Mouse (Mus musculus) kidney, embryonic 14.5 days (tissue): ENCODE results near the gene Ssbp2. TPM values are rescaled to one million over a fixed set of nuclear protein-coding genes. Genes with fewer than 3 reads are reported as not detected.

Source experiments
- ATAC-seq: fragments of 200-750 bp; cut with Nextera tagmentation; 2 replicates; pipeline ENCODE4 v1.8.0; 2017; ENCODE audit warnings: moderate number of reproducible peaks, mild to moderate bottlenecking, moderate TSS enrichment, moderate library complexity; ENCODE audit not compliant: low FRiP score, low TSS enrichment
- H3K27ac ChIP-seq: fragments of 300-500 bp; sonication (generic); 2 replicates; pipeline ENCODE4 v1.5.1; 2014; ENCODE audit warnings: low read depth, mild to moderate bottlenecking, low read length, moderate library complexity, mixed read lengths
- H3K27me3 ChIP-seq: fragments of 300-500 bp; sonication (generic); 2 replicates; pipeline ENCODE4 v1.6.1; 2014; ENCODE audit warnings: mild to moderate bottlenecking, low read length; ENCODE audit not compliant: control insufficient read depth, insufficient read depth
- H3K36me3 ChIP-seq: fragments of 300-500 bp; sonication (generic); 2 replicates; pipeline ENCODE4 v1.6.1; 2014; ENCODE audit warnings: low read length, mixed read lengths; ENCODE audit not compliant: control insufficient read depth, insufficient read depth
- H3K4me1 ChIP-seq: fragments of 300-500 bp; sonication (generic); 2 replicates; pipeline ENCODE4 v1.6.1; 2014; ENCODE audit warnings: low read length, mixed read lengths; ENCODE audit not compliant: control insufficient read depth, insufficient read depth
- H3K4me2 ChIP-seq: fragments of 300-500 bp; sonication (generic); replicated peaks from 2 replicates; pipeline ENCODE4 v1.6.1; 2014; ENCODE audit warnings: low read depth, mild to moderate bottlenecking, low read length
- H3K4me3 ChIP-seq: fragments of 300-500 bp; sonication (generic); 2 replicates; pipeline ENCODE4 v1.5.1; 2014; ENCODE audit warnings: mild to moderate bottlenecking, low read length
- H3K9ac ChIP-seq: fragments of 300-500 bp; sonication (generic); 2 replicates; pipeline ENCODE4 v1.6.1; 2014; ENCODE audit warnings: low read depth, mild to moderate bottlenecking, low read length, moderate library complexity
- H3K9me3 ChIP-seq: fragments of 300-500 bp; sonication (generic); 2 replicates; pipeline ENCODE4 v1.6.1; 2016; ENCODE audit warnings: low read length; ENCODE audit not compliant: control insufficient read depth
- WGBS: fragments of 180-500 bp; shearing (Covaris S2); extraction: QIAGEN DNeasy Blood & Tissue Kit; methylation state at CpG from one replicate; pipeline ENCODE4 v1.1.7; 2014; 5-methylcytosine and 5-hydroxymethylcytosine counted together
- polyA plus RNA-seq: library from polyadenylated mRNA; unstranded; fragments of >200 nt; fragmentation: Nextera tagmentation; extraction: Ambion mirVana; gene quantifications from 2 replicates; pipeline ENCODE4 v1.2.1, GENCODE M21; 2014

The Ssbp2 gene
- polyA plus RNA-seq, 1 experiment from 2014 or later, result 140 TPM

GRCm38 (mm10) chr13:91616876-91617275 lies 156.8 kb downstream of the Ssbp2 start:
- Histone ChIP-seq H3K36me3 (no peaks in the 10 kb centered on the region), H3K9me3 (no peaks in the 10 kb centered on the region), H3K4me3 (no peak overlapping the region), H3K9ac (no peak overlapping the region), H3K27ac (no peak overlapping the region), H3K27me3 (no peaks in the 10 kb centered on the region), H3K4me2 (no peak overlapping the region), H3K4me1 (no peaks in the 10 kb centered on the region)
- ATAC-seq, result no peak
- WGBS, result 89% methylated on average over 5 of the region's 5 CpGs

DNA sequence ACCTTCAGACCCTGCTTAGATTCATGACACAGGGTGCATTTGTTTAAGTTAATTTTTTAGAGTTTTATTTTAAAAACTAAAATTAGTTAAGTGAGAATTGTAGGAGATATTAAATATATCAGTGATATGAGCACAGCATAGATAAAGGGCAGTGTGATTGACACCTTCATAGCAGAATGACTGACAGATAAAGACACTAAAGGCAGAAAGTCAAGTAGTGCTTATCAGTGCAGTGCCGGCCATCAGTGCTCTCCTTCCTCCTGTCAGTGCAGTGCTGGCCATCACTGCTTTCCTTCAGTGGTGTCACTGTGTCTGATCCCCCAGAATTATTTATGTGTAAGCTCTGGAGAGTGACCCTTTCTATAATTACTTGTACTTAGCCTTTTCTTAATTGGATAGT lies 159.3 kb downstream of the Ssbp2 start:
- WGBS, result 73% methylated on average over 1 of the region's 1 CpGs

DNA sequence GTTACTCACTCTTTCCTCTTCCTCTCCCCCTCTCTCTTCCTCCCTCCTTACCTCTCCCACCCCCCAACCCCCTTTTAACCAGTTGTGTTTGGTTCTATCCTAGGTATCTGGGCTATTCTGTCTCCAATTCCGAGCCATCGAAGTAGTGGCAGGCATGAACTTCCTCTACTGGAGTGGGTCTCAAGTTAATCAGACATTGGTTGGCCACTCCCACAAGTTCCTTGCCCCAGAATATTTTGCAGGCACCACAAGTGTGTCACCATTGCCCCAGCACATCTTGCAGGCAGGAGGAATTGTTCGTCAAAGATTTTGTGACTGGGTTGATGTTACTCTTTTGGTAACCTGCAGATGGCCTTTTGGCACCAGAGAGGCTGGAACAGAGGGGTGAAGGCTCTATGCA lies 160.5 kb downstream of the Ssbp2 start:
- ATAC-seq, result no peak
- 92% methylated on average over 3 of the region's 3 CpGs for WGBS

More for the DNA sequence above, 159.3 kb downstream of the Ssbp2 start:
- H3K4me3 ChIP-seq, result no peak overlapping the region
- no peak overlapping the region for H3K4me2 ChIP-seq
- H3K36me3 ChIP-seq, result no peaks in the 10 kb centered on the region
- no peaks in the 10 kb centered on the region for H3K4me1 ChIP-seq
- no peaks in the 10 kb centered on the region for H3K27me3 ChIP-seq
- H3K9ac ChIP-seq, result no peak overlapping the region
- ATAC-seq, result no peak
- no peaks in the 10 kb centered on the region for H3K9me3 ChIP-seq
- H3K27ac ChIP-seq, result no peak overlapping the region

DNA sequence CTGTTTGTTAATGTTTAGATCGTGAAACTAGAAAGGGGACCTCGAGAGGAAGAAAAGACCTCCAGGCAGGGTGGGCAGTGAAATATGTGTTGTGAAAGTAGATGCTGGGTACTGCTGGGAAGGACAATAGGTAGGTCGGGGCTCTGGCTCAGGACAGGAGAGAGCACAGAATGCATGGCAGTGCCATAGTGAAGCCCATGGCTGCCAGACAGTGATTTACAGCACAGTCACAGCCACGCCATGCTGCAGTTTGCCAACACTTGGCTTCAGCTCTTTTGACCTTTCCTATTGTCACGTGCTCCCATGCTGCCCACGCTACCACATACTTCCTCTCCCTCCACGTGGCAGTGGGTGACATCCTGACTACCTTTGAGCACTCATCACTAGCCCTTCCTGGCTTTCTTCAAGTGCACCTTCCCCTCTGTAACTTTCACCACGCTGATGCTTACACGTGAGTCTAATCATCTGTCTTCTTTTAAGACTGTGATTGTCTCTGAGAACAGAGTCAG lies 171.3 kb downstream of the Ssbp2 start:
- no peak overlapping the region for H3K4me3 ChIP-seq
- H3K4me1 ChIP-seq, result peaks cover 8% of the 10 kb centered on the region; the same call in 1 of the 2 replicates
- ATAC-seq, result no peak
- no peak overlapping the region for H3K27ac ChIP-seq
- no peak overlapping the region for H3K9ac ChIP-seq
- H3K27me3 ChIP-seq, result no peaks in the 10 kb centered on the region
- H3K9me3 ChIP-seq, result no peaks in the 10 kb centered on the region
- H3K36me3 ChIP-seq, result no peaks in the 10 kb centered on the region
- no peak overlapping the region; the same call in 1 of the 2 replicates for H3K4me2 ChIP-seq
- 30% methylated on average over 9 of the region's 9 CpGs for WGBS

More for the DNA sequence above, 160.5 kb downstream of the Ssbp2 start:
- no peak overlapping the region for H3K4me2 ChIP-seq
- no peaks in the 10 kb centered on the region for H3K27me3 ChIP-seq
- no peaks in the 10 kb centered on the region for H3K4me1 ChIP-seq
- no peak overlapping the region for H3K9ac ChIP-seq
- no peak overlapping the region for H3K27ac ChIP-seq
- H3K4me3 ChIP-seq, result no peak overlapping the region
- no peaks in the 10 kb centered on the region for H3K9me3 ChIP-seq
- no peaks in the 10 kb centered on the region for H3K36me3 ChIP-seq

GRCm38 (mm10) chr13:91634123-91634522 lies 174.0 kb downstream of the Ssbp2 start:
- Histone ChIP-seq H3K36me3 (no peaks in the 10 kb centered on the region), H3K4me2 (no peak overlapping the region), H3K4me1 (peaks cover 8% of the 10 kb centered on the region; the same call in 1 of the 2 replicates), H3K27me3 (no peaks in the 10 kb centered on the region), H3K9me3 (no peaks in the 10 kb centered on the region), H3K4me3 (no peak overlapping the region), H3K9ac (no peak overlapping the region), H3K27ac (no peak overlapping the region)
- WGBS, result 49% methylated on average over 7 of the region's 7 CpGs
- no peak for ATAC-seq

DNA sequence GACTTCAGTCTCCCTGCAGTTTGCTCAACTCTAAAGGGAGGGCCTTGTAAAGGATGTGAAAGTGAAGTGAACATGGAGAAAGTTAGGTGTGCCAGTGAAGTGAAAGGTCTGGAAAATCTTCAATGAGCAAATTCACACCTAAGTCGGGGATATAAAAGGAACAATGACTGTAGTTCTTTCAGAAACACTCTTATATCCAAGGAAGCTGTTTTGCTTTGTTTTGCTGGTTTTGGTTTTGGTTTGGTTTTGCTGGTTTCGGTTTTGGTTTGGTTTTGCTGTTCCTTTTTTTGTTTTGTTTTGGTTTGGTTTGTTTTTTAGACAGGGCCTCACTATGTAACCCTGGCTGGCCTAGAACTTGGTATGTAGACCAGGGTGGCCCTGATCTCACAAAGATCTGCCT lies 175.9 kb downstream of the Ssbp2 start:
- Histone ChIP-seq H3K4me2 (no peak overlapping the region), H3K9ac (no peak overlapping the region), H3K27me3 (no peaks in the 10 kb centered on the region), H3K4me1 (peaks cover 6% of the 10 kb centered on the region; the same call in 1 of the 2 replicates), H3K27ac (no peak overlapping the region), H3K9me3 (no peaks in the 10 kb centered on the region), H3K4me3 (no peak overlapping the region), H3K36me3 (no peaks in the 10 kb centered on the region)
- WGBS, result 79% methylated on average over 2 of the region's 2 CpGs
- ATAC-seq, result no peak

GRCm38 (mm10) chr13:91636814-91637213 lies 176.7 kb downstream of the Ssbp2 start:
- Histone ChIP-seq H3K4me1 (no peaks in the 10 kb centered on the region), H3K27ac (no peak overlapping the region), H3K9ac (no peak overlapping the region), H3K4me2 (no peak overlapping the region), H3K4me3 (no peak overlapping the region), H3K27me3 (no peaks in the 10 kb centered on the region), H3K36me3 (no peaks in the 10 kb centered on the region), H3K9me3 (no peaks in the 10 kb centered on the region)
- peak; percentile 75; the same call in 1 of the 2 replicates for ATAC-seq
- WGBS, result 18% methylated on average over 5 of the region's 5 CpGs

DNA sequence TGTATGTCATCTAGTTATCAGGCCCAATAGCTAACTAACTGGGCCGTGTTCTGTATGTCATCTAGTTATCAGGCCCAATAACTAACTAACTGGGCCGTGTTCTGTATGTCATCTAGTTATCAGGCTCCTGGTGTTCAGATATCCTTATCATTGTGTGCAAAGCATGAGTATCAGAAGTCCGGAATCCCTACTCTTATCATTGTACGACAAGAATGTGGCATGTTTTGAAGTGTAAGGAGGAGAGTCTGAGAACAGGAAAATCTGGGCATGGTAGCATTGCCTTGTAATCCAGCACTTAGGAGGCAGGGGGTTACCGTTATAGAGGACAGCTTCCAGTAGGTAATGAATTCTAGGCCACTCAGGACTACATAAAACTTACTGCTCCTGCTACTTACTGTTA lies 178.8 kb downstream of the Ssbp2 start:
- H3K27me3 ChIP-seq, result no peaks in the 10 kb centered on the region
- H3K4me2 ChIP-seq, result no peak overlapping the region
- ATAC-seq, result no peak
- H3K4me1 ChIP-seq, result no peaks in the 10 kb centered on the region
- H3K27ac ChIP-seq, result no peak overlapping the region
- no peaks in the 10 kb centered on the region for H3K9me3 ChIP-seq
- no peak overlapping the region for H3K9ac ChIP-seq
- WGBS, result 83% methylated on average over 5 of the region's 5 CpGs
- H3K4me3 ChIP-seq, result no peak overlapping the region
- H3K36me3 ChIP-seq, result no peaks in the 10 kb centered on the region

- Histone ChIP-seq H3K36me3 (no peaks in the 10 kb centered on the region), H3K27me3 (no peaks in the 10 kb centered on the region), H3K4me1 (no peaks in the 10 kb centered on the region), H3K9ac (no peak overlapping the region), H3K4me2 (no peak overlapping the region), H3K27ac (no peak overlapping the region), H3K4me3 (no peak overlapping the region), H3K9me3 (no peaks in the 10 kb centered on the region)
- ATAC-seq, result no peak
- WGBS, result 62% methylated on average over 5 of the region's 5 CpGs
Observed at GRCm38 (mm10) chr13:91640219-91640618, 180.1 kb downstream of the Ssbp2 start.
